Mouse (Mus musculus): Measurements from ENCODE around the gene Gsdmc3. TPM values are rescaled to one million over a fixed set of nuclear protein-coding genes. Genes with fewer than 3 reads are reported as not detected.
"Not testable (repeated sequence)": the region's sequence is repeated elsewhere in the genome, so short reads cannot be mapped to it uniquely, and the experiment has no call there.

Gsdmc3 gene
- polyA plus RNA-seq, 1 experiment from 2014 or later = not detected

DNA sequence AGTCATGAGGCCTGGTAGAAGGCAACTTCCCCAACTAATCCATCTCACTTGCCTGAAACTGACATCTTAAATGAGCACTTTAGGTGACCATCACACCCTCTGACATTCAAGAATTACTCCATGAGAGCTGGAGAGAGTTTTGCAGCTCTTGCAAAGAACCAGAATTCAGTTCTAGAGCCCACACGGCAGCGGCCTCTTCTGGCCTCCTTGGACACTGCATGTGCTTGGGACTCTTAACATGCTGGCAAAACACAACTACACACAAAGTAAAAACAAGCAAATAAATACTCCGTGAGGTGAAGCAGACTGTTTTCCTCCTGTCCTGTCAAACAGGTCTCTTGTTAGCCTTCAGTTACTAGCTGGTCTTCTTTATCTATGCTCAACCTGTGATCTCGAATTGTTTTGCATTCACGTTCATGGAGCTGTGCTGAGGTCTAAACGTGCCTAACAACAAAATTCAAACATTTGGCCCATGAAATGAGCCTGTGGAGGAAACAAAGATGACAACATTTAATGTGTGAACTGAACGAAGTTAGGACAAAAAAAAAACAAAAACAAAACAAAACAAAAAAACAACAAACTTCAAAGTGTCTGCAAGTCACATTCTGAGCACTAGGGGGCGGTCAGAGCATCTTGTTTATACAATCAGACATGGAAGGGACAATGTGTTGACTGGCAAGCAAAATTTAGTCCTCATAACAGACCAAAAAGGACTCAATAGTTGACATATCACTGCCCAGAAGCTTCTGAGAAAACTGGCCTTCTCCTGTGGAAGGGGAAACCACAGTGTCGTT, 17.4 kb upstream of the Gsdmc3 start:
- H3K9me3 ChIP-seq (ENCODE audit: low read depth, low read length); H3K27ac ChIP-seq (ENCODE audit: low read depth); H3K4me3 ChIP-seq (ENCODE audit: low read depth, low read length); H3K4me1 ChIP-seq (ENCODE audit: insufficient read depth); H3K36me3 ChIP-seq (ENCODE audit: insufficient read depth); H3K4me2 ChIP-seq; H3K27me3 ChIP-seq (ENCODE audit: insufficient read depth, low read length); ATAC-seq (ENCODE audit: insufficient read depth); H3K9ac ChIP-seq: not testable (repeated sequence)
- 37% methylated on average over 9 of the region's 9 CpGs for WGBS
- peak; percentile 78 for DNase-seq
- peak; percentile 72 for TF ChIP-seq CTCF (IDR thresholded peaks at IDR 0.05; ENCODE audit: low read depth)

DNA sequence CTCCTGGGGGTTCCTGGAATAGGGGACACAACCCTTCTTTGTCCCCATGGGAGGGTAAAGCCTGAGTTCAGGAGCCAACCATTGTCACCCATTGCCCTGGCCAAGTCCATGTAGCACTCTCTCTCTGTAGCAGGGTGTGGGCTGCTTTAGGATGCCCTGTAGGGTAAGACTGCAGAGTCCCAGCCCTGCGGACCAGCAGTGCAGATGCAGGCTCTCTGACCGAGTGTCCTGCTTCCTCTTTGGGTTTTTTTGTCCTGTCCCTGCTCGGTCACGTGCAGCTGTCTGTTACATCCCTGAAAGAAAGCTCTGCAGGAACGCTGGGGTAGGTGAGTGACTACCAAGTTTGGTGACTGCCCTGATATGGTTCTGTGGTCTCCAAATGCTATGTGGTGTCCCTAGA, 10.1 kb upstream of the Gsdmc3 start:
- H3K4me3 ChIP-seq (ENCODE audit: low read depth, low read length); H3K4me1 ChIP-seq (ENCODE audit: insufficient read depth); H3K9ac ChIP-seq; H3K36me3 ChIP-seq (ENCODE audit: insufficient read depth); H3K27me3 ChIP-seq (ENCODE audit: insufficient read depth, low read length); DNase-seq; ATAC-seq (ENCODE audit: insufficient read depth); H3K9me3 ChIP-seq (ENCODE audit: low read depth, low read length); H3K4me2 ChIP-seq; H3K27ac ChIP-seq (ENCODE audit: low read depth): not testable (repeated sequence)
- WGBS = 61% methylated on average over 4 of the region's 5 CpGs

DNA sequence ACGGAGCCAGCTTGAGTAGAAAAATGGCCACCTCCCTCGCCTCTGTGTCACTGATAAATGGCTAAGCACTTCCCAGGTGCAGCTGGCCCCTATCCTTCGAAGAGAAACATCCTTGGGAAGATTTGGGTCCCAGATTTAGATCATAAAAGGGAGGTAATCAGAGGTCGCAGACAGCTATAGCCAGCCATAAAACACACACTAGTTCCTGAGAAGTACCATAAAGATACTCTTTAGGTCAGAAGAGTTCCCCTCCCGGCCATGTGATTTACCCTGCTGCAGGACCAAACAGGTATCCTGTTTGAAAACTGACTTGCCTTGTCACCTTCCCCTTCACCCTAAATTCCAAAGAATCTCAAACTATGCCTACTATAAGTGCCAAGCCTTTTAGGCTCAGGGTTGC, 9.6 kb upstream of the Gsdmc3 start:
- not testable (repeated sequence) for H3K4me1 ChIP-seq (ENCODE audit: insufficient read depth); H3K4me2 ChIP-seq; H3K36me3 ChIP-seq (ENCODE audit: insufficient read depth); H3K4me3 ChIP-seq (ENCODE audit: low read depth, low read length); ATAC-seq (ENCODE audit: insufficient read depth); DNase-seq; H3K9ac ChIP-seq; H3K27ac ChIP-seq (ENCODE audit: low read depth); H3K27me3 ChIP-seq (ENCODE audit: insufficient read depth, low read length); H3K9me3 ChIP-seq (ENCODE audit: low read depth, low read length)
- WGBS = no CpG with 5 or more reads among the region's 5 CpGs

GRCm38 (mm10) chr15:63876160-63876559, 2.2 kb downstream of the Gsdmc3 start:
- not testable (repeated sequence) for H3K4me2 ChIP-seq; H3K4me3 ChIP-seq (ENCODE audit: low read depth, low read length); H3K9me3 ChIP-seq (ENCODE audit: low read depth, low read length); H3K27ac ChIP-seq (ENCODE audit: low read depth); H3K36me3 ChIP-seq (ENCODE audit: insufficient read depth); ATAC-seq (ENCODE audit: insufficient read depth); H3K4me1 ChIP-seq (ENCODE audit: insufficient read depth); H3K9ac ChIP-seq; H3K27me3 ChIP-seq (ENCODE audit: insufficient read depth, low read length); DNase-seq

GRCm38 (mm10) chr15:63861965-63862364, 16.4 kb downstream of the Gsdmc3 start:
- not testable (repeated sequence) for H3K4me3 ChIP-seq (ENCODE audit: low read depth, low read length); H3K36me3 ChIP-seq (ENCODE audit: insufficient read depth); H3K9me3 ChIP-seq (ENCODE audit: low read depth, low read length); H3K27ac ChIP-seq (ENCODE audit: low read depth); H3K4me1 ChIP-seq (ENCODE audit: insufficient read depth); H3K27me3 ChIP-seq (ENCODE audit: insufficient read depth, low read length); ATAC-seq (ENCODE audit: insufficient read depth); H3K4me2 ChIP-seq; H3K9ac ChIP-seq
- 40% methylated on average over 5 of the region's 5 CpGs for WGBS
- TF ChIP-seq CTCF (IDR thresholded peaks at IDR 0.05; ENCODE audit: low read depth) = peak; percentile 49
- DNase-seq = peak; percentile 60

Other genes starting within 250 kb of the Gsdmc3 start
- not detected in 2 replicates for gene Gsdmc2, start 33.4 kb downstream of the Gsdmc3 start, polyA plus RNA-seq (2014; fragmentation: Nextera tagmentation; extraction: Ambion mirVana)
- 0.12 TPM in 1 of 2 replicates, not detected in the other for gene Gsdmc4, start 33.7 kb upstream of the Gsdmc3 start, polyA plus RNA-seq (2014; fragmentation: Nextera tagmentation; extraction: Ambion mirVana)
- gene Fam49b, start 181.9 kb upstream of the Gsdmc3 start, polyA plus RNA-seq (2014; fragmentation: Nextera tagmentation; extraction: Ambion mirVana) = 71.2 and 72.5 TPM in 2 replicates

Data from lung, embryonic 14.5 days (tissue).